Mouse (Mus musculus) common myeloid progenitor, adult 5-6 weeks (primary cell): Measurements from ENCODE around the gene Rc3h1. TPM values are rescaled to one million over a fixed set of nuclear protein-coding genes. Genes with fewer than 3 reads are reported as not detected.
"Not testable (repeated sequence)": the region's sequence is repeated elsewhere in the genome, so short reads cannot be mapped to it uniquely, and the experiment has no call there.

Experiments
- ATAC-seq: replicated peaks from 2 replicates; pipeline ENCODE4 v1.8.0; 2016; ENCODE audit warnings: low read depth, mild to moderate bottlenecking, moderate TSS enrichment, inconsistent platforms; ENCODE audit not compliant: poor library complexity, severe bottlenecking
- total RNA-seq: library from RNA; stranded (forward); fragments of 200-1000, 187-1606 nt; gene quantifications from 2 replicates; pipeline ENCODE4 v1.2.3, GENCODE M21; 2017

Rc3h1 gene
- 27.2 and 34.9 TPM in 2 replicates for total RNA-seq

DNA sequence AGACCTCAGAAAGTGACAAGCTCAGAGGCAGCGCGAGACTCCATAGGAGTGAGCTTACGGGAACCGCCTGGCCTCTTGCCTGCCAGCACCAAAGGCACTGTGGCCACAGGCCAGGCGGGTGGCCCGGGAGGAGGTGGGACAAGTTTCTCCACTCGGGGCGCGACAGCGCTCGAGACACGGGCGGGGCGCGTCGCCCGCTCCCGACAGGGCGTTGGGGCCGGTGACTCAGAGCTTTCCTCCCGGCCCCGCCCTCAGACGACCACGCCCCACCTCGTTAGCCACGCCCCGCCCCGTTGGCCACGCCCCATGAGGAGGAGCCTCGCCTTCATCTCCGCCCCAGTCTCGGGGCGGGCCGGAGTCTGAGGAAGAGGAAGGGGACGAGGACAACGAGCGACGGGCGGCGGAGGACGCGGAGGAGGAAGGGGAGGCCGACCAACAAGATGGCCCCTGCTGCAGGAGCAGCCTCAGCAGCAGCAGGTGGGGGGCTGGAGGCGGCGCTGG lies at the start of gene Rc3h1:
Gene Rc3h1, plus strand, starts transcription at position 362 of the 501 bp plus-strand sequence.
- ATAC-seq: peak; percentile 92

DNA sequence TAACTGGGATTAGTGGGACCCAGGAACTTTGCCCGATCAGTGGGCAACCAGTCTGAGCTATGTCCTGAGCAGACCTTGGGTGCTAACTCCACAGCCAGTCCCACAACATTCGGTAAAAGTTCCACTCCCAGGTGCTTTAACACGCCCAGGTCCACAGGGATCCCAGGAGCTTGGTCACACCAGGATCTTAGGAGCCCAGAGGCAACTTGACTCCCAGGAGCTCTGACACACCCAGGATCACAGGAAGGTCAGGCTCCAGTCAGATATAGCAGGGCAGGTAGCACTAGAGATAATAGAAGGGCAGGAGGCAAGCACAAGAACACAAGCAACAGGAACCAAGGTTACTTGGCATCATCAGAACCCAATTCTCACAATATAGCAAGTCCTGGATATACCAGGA lies 48.1 kb upstream of the Rc3h1 start:
- no peak for ATAC-seq

DNA sequence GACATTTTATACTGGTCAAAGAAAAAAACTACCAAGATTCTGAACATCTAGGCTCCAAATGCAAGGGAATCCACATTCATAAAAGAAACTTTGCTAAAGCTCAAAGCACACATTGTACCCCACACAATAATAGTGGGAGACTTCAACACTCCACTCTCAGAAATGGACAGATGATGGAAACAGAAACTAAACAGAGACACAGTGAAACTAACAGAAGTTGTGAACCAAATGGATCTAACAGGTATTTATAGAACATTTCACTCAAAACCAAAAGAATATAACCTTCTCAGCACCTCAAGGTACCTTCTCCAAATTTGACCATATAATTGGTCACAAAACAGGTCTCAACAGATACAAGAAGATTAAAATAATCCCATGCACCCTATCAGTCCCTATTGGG lies 46.3 kb upstream of the Rc3h1 start:
- not testable (repeated sequence) for ATAC-seq

DNA sequence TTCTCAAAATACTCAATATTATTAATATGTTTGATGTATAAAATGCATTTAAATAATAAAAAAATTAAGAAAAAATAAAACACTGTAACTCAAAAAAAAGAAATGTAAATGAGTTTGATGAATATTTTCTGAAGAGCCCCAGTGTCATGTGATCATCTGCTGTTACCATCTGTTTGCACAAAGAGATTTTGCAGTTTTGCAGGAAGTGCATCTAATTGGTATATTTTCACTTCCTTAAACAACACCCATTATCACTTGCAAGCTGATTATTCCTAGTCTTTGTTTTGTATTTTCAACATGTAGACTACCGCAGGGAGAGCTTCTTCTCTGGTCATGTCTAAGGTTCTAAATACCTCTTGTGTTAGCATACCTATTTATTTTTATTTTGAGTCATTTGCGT lies 45.1 kb upstream of the Rc3h1 start:
- ATAC-seq: peak; percentile 39; the same call in 1 of the 2 replicates

DNA sequence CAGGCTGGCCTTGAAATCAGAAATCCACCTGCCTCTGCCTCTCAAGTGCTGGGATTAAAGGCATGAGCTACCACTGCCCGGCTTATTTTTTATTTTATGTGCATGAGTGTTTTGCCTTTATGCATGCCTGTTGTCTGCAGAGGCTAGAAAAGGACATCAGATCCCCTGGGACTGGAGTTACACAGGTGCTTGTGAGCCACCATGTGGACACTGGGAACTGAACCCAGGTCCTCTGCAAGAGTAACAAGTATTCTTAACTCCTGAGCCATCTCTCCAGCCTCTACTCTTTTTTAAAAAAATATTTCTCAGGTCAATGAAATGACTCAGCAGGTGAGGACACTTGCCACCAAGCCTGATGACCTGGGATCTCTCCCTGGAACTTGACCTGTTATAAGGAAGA lies 44.6 kb upstream of the Rc3h1 start:
- no peak for ATAC-seq

DNA sequence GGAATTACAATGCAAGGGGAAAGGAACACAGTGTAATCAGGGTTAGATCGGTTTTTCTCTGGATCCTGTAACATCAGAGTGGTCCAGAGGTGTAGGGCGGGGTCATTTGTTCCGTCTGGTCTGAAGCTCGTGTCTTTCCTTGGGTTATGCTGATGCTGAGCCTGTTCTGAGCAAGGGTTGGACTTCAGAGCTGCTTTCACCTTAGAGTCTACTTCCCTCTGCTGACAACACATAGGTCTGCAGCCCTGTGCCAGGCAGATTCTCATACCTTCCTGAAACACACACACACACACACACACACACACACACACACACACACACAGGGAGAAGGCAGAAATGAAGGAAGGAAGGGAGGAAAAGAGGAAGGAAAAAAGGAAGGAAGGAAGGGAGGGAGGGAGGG lies 43.2 kb upstream of the Rc3h1 start:
- peak; percentile 86 for ATAC-seq

DNA sequence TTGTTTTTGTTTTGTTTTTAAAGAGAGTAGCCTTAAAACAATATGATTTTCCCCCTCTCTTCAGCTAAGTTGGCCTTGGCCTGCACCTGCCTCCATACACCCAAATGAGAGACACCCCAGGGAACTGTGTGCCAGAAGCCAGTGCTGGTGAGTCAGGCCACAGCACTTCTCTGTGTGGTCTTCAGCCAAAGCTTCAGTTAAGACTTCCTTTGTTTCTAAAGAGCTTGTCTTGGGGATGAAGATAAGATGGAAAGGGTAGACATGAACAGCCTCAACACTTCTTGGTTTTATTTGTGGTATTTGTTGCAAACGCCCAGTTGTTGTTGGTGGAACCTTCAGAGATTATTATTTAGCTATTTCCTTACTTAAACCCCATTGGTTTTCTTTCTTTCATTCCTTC lies 31.5 kb upstream of the Rc3h1 start:
- peak; percentile 58 for ATAC-seq

DNA sequence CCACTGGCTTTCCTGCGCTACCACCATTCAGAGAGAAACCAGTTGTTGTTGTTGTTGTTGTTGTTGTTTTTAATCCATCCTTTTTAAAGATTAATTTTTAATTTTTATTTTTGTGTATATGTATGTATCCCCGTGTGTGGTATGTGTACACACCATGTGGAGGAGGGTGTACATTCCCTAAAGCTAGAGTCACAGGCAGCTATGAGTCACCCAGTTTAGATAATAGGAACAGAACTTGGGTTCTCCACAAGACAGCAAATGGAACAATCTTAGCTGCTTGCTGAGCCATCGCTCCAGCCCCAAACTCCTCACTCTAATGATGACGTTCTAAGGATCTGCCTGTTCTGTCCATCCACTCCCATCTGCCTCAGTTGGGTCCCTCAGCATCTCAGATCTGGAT lies 29.2 kb upstream of the Rc3h1 start:
- no peak for ATAC-seq

DNA sequence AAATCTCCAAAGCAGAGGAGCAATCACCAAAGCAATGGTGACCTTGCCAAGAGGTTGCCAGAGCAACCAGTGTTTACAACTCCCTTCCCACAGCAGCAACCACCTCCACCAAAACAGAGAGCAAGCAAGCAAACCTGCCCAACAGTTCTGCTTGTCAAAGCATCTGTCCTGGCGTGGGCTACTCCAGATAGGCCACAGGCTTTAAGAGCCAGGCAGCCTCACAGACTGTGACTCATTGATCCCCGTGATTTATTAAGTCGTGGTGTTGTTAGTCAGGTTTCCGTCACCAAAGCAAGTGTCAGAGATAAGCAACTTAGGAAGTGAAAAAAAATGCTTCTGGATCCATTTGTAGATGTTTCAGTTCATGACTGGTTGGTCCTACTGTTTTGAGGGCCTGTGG lies 27.7 kb upstream of the Rc3h1 start:
- peak; percentile 42; the same call in 1 of the 2 replicates for ATAC-seq

DNA sequence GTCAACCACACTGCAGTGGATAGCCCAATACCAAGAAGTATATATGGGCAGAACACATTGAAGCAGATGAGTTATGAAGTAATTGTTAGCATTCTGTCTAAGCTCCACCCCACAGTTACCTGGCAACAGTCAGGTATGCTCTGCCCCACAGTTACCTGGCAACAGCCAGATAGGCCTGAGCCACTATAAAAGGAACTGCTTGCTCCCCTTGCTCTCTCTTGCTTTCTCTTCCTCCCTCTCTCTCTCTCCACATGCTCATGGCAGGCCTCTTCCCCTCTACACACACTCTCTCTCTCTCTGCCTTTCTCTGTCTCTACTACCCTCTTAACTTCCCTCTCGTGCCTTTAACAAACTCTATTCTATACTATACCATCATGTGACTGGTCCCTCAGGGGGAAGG lies 24.8 kb upstream of the Rc3h1 start:
- ATAC-seq: not testable (repeated sequence)

DNA sequence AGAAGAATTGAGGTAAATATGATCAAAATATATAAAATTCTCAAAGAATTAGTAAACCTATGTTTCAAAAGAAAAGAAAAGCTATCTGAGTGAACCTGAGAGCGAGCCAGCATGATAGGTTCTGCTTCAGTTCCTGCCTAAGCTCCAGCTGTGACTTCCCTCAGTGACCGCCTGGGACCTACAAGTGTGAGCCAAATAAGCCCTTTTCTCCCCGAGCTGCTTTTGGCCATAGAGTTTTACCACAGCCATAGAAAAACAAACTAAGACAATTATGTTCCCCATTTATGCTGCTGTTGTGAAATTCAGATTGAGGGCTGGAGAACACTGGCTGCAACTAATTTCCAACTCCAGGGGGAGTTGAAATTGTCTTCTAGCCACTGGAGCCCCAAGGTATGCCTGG lies 24.2 kb upstream of the Rc3h1 start:
- peak; percentile 39; the same call in 1 of the 2 replicates for ATAC-seq

DNA sequence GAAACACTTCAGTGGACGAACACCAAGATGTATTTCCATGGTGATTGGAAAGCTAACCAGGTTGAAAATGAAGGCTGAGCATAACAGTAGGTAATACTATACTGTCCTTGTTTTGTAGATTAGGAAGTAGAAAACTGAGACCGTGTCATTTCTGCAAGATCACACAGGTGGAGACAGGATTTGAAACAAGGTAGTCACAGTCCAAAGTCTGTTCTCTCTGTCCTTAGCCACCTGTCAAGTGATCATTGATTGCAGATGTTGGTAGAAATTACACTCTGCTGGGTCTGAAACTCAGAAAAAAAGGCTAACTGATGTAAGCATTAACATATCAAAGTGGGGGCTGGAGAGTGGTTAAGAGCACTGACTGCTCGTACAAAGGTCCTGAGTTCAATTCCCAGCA lies 21.9 kb upstream of the Rc3h1 start:
- ATAC-seq: no peak

DNA sequence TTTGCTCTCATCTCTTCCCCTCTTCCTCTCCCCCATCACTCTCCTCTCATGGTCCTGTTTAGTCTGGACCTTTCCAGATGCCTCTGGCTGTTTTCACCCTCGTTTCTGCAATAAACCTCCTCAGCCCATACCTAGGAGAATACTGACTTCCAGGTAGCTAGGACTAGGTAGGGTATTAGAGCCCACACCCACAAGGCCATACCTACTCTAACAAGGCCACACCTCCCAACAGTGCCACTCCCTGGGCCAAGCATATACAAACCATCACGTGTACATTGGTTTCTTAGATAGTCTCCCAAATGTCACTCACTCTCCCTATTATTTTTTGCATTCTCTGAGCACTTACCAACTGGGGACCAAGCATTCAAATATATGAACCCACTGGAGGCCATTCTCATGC lies 21.2 kb upstream of the Rc3h1 start:
- no peak for ATAC-seq

DNA sequence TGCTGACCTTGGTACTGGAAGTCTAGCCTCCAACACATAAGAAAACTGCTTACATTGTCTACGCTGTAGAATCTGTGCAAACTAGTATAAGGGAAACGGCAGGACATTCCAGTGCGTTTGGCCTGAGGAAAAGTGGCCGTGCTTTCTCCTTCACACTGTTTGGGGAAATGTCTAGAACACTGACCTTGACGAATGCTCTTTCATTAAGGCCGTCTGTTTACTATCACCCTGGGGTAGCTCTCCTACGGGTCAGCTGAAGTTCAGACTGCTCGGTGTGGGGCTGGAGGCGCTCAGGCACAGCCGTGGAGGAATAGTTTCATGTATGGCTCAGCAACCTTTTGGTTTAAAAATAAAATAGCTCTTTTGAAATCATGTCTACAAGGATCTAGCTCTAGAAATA lies 6.5 kb upstream of the Rc3h1 start:
- ATAC-seq: no peak

DNA sequence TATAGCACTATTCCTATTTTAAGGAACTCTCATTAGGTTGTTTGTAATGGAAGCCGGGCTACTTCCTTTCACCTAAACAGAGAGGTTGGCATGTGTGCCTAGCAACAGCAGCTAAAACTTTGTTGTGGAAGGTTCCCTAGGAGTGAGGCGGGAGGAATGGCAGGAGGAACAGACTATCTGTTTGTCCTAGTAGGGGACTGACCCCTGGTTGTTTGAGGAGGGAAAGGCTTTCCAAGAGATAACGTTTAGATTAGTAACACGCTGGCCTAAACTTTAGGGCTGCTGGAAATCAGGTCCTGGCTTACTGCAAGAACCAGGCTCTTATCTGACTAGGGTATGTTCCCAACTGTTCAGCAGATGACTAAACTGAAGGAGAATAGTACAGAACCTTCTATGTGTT lies 2.2 kb upstream of the Rc3h1 start:
- no peak for ATAC-seq

DNA sequence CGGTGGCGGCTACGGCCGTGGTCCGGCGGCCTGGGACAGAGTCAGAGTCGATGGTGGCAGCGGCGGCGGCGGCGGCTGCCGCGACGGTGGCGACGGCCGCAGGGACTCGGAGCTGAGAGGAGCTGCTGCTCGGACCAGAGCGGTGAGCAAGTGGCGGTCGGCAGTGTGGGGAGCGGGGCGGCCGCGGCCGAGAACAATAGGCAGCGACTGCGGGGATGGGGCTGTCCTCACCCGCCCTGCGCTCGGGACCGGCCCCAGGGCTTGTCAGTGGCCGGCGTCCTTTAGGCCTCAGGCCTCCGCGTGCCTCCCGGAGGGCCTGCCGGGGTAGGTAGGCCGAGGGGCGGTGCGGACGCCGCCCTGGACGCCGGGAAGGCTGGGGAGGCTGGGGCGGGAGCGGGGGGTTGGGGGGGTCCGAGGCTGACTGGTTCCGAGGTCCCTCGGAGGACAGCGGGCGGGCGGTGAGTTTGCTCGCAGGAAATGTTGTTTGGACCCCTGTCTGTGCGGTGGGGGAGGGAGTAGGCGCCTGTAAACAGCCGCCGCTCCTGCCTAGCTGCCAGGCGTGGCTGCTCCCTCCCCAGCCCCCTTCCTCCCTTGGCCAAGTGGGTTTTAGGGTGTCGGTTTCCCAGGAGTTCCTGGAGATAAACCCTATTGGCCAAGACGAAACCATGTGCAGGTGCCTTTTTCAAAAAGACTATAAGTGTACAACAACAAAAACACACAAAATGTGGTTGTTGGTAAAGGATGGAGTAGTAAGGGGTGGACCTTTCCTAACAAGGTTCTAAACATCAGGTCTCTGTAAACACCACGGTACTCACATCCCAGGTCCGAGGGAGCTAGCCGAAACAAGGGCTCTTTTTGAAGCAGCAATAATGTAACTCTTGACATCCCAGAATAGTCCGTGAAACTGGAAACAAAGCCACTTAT lies 602 bp downstream of the Rc3h1 start:
- ATAC-seq: peak; percentile 14; the same call in 1 of the 2 replicates

DNA sequence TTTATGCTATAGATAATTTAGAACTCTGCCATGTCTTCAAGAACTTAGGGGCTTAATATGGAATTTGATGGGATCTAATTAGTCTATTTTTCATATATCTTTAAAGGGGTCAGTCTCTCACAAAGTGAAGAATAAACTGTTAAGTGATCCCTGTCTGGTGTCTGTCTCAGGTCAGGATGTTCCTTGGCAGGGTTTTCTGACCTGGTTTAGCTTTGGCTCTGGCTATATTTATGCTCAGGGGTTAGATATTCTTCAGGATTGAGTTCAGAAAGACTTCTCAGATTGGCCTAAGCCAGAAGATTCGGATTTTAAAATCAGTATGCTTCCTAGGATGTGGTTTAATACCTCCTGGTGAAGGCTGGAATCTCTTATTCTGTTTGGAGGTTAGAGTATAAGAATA lies 4.0 kb downstream of the Rc3h1 start:
- no peak for ATAC-seq

DNA sequence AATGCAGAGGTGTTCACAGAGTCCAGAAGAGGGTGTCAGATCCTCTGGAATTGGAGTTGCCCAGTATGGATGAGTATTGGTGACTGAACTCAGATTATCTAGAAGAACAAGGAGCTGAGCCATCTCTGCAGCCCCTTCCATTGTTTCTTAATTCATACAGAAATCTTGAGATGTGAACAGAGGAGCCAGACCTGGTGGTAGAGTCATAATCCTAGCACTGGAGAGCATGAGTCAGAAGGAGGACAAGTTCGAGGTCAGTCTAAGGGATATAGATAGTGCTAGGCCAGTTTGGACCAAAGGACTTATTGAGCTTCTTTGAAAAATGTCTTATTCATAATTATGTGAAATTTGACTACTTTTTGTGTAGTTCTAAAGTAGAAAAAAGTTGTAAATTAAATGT lies 4.6 kb downstream of the Rc3h1 start:
- no peak for ATAC-seq

DNA sequence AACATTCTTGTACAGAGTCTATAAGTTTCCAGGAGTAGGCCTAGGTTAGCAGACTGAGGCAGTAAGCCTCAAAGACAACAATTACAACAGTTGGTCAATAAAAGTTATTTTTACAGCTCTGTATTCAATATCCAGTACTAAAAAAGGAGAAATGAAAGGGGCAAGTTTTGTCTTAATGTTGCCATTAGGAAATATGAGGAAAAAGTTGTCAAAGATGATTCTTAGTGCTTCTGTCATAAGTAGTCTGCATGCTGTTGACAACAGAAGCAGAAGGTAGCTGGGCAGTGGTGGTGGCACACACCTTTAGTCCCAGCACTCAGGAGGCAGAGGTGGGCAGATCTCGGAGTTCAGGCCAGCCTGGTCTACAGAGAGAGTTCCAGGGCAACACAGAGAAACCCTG lies 13.2 kb downstream of the Rc3h1 start:
- peak; percentile 29; the same call in 1 of the 2 replicates for ATAC-seq

DNA sequence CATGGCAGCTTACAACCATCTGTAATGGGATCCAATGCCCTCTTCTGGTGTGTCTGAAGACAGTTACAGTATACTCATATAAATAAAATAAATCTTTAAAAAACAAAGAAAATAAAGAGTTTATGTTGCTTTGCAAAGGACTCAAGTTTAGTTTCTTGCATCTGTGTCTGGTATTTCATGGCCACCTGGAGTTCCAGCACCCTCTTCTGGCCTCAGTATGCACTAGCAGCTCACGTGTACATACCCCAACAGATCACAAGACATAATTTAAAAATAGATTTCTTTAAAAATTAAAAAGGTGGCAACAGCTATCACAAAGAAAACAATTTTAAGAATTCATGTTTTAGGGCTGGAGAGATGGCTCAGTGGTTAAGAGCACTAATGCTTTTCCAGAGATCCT lies 15.7 kb downstream of the Rc3h1 start:
- ATAC-seq: no peak

DNA sequence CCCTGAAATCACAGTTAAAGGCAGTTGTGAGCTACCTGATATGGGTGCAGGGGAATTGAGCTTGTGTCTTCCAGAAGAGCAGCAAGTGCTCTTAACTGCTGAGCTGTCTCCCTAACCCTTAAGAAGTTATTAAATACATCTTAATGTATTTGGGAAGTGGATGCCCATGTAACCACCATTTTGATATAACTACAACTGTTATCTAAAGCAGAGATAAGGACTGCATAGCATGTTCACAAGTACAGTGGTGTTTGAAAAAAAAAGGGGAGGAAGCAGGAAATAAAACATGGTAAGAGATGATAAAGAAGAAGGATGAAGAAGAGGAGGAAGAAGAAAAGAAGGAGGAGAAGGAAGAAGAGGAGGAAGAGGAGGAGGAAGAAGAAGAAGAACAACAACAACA lies 25.1 kb downstream of the Rc3h1 start:
- ATAC-seq: no peak
